8 mouse cellular contexts compared by ENCODE assay signal in the genomic region with DNA sequence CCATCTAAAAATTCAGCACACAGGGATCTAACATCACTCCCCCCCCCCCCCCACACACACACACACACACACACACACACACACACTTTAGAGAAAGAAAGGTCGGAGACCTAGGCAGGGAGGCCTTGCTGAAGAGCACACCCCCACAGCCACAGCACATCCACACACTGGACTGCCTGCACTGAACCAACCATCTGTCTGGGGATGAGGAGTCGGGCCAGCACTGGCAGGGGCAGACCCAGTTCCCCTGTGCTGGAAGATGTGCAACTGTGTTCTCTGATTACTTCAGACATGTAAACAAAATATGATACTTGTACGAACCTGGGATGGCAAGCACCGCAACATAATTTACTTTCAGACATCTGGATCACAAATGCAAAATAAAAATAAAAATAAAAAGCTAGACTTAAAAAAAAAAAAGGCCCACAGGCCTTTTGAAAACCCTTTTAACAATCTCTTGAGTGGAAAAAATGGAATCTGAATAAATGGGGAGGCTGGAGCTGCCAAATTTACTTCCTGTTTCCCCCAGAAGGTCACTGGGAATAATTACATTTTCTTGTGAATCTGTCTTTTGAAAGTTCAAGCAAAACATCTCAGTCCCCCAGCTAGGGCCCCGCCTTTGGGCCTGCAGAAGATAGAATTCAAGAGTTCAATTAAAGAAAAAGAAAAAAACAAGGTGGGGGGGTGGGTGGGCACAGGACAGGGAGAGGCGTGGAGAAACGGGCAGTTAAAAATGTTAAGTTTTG. TPM values are rescaled to one million over a fixed set of nuclear protein-coding genes. Genes with fewer than 3 reads are reported as not detected.
DNase-seq lines count a peak whose midpoint lies in the region; ATAC-seq and TF ChIP-seq lines count a peak whose summit lies in the region.

No protein-coding gene starts in this region.

- peak; percentile 29 for DNase-seq in kidney, adult 2 months
- DNase-seq in kidney, postnatal 25 days, result no peak
- DNase-seq in limb, embryonic 11.5 days (ENCODE audit: low spot score), result no peak
- DNase-seq in adrenal gland, adult 8-10 months, result no peak

- no peak for TF ChIP-seq POLR2A in kidney, adult 2 months (IDR thresholded peaks at IDR 0.05; ENCODE audit: low read depth, low read length)

- H3K27ac ChIP-seq in kidney, adult 2 months (ENCODE audit: insufficient read depth, low read depth, low read length), result peak overlapping the region; percentile 86
- peak overlapping the region; percentile 78 for H3K27ac ChIP-seq in brown adipose tissue, adult 24 weeks (replicated peaks; ENCODE audit: low read depth, low read length)
- H3K27ac ChIP-seq in forebrain, embryonic 12.5 days, result peak overlapping the region; percentile 90
- peak overlapping the region; percentile 70 for H3K27ac ChIP-seq in limb, embryonic 11.5 days (replicated peaks; ENCODE audit: low read depth, low read length)
- peak overlapping the region; percentile 87 for H3K27ac ChIP-seq in stomach, embryonic 14.5 days (ENCODE audit: low read length)

- no peaks in the 10 kb centered on the region for H3K9me3 ChIP-seq in forebrain, embryonic 12.5 days
- no peaks in the 10 kb centered on the region for H3K9me3 ChIP-seq in limb, embryonic 11.5 days (ENCODE audit: control insufficient read depth, low read length)
- H3K9me3 ChIP-seq in stomach, embryonic 14.5 days (ENCODE audit: control insufficient read depth, low read depth, low read length), result no peaks in the 10 kb centered on the region

- H3K4me2 ChIP-seq in forebrain, embryonic 12.5 days, result peak overlapping the region; percentile 81
- H3K4me2 ChIP-seq in limb, embryonic 11.5 days (ENCODE audit: low read depth, severe bottlenecking), result peak overlapping the region; percentile 37
- no peak overlapping the region for H3K4me2 ChIP-seq in stomach, embryonic 14.5 days (replicated peaks; ENCODE audit: low read depth, low read length)

- H3K9ac ChIP-seq in forebrain, embryonic 12.5 days, result peak overlapping the region; percentile 45
- no peak overlapping the region for H3K9ac ChIP-seq in limb, embryonic 11.5 days (ENCODE audit: low read length)
- no peak overlapping the region for H3K9ac ChIP-seq in stomach, embryonic 14.5 days (replicated peaks; ENCODE audit: low read depth, low read length)

- no peak for TF ChIP-seq CTCF in kidney, adult 2 months (conservative IDR thresholded peaks at IDR 0.05; ENCODE audit: insufficient read depth, insufficient read length, low read depth, low read length)

- no peaks in the 10 kb centered on the region for H3K27me3 ChIP-seq in kidney, adult 2 months (replicated peaks; ENCODE audit: control insufficient read depth, insufficient read depth, low read length)
- no peaks in the 10 kb centered on the region for H3K27me3 ChIP-seq in forebrain, embryonic 12.5 days
- H3K27me3 ChIP-seq in limb, embryonic 11.5 days (ENCODE audit: control insufficient read depth, insufficient read depth, low read length), result no peaks in the 10 kb centered on the region
- no peaks in the 10 kb centered on the region for H3K27me3 ChIP-seq in stomach, embryonic 14.5 days (ENCODE audit: control insufficient read depth, insufficient read depth, low read length)

- WGBS in kidney, adult 2 months, result 47% methylated on average over 7 of the region's 7 CpGs
- 33% methylated on average over 7 of the region's 7 CpGs for WGBS in forebrain, embryonic 12.5 days
- 46% methylated on average over 7 of the region's 7 CpGs for WGBS in limb, embryonic 11.5 days
- 36% methylated on average over 7 of the region's 7 CpGs for WGBS in stomach, embryonic 14.5 days

- no peaks in the 10 kb centered on the region for H3K36me3 ChIP-seq in kidney, adult 2 months (ENCODE audit: control insufficient read depth, insufficient read depth, low read length)
- H3K36me3 ChIP-seq in forebrain, embryonic 12.5 days (replicated peaks), result no peaks in the 10 kb centered on the region; the same call in 1 of the 2 replicates
- no peaks in the 10 kb centered on the region for H3K36me3 ChIP-seq in limb, embryonic 11.5 days (ENCODE audit: control insufficient read depth, insufficient read depth, low read length)
- no peaks in the 10 kb centered on the region for H3K36me3 ChIP-seq in stomach, embryonic 14.5 days (ENCODE audit: control insufficient read depth, insufficient read depth, low read length)

- peaks cover 49% of the 10 kb centered on the region for H3K4me1 ChIP-seq in kidney, adult 2 months (ENCODE audit: control insufficient read depth, insufficient read depth, low read length)
- H3K4me1 ChIP-seq in brown adipose tissue, adult 24 weeks (ENCODE audit: control insufficient read depth, insufficient read depth, insufficient read length, low read length), result peaks cover 56% of the 10 kb centered on the region
- H3K4me1 ChIP-seq in forebrain, embryonic 12.5 days, result peaks cover 72% of the 10 kb centered on the region
- peaks cover 47% of the 10 kb centered on the region for H3K4me1 ChIP-seq in limb, embryonic 11.5 days (ENCODE audit: control insufficient read depth, insufficient read depth, low read length)
- H3K4me1 ChIP-seq in stomach, embryonic 14.5 days (ENCODE audit: control insufficient read depth, insufficient read depth, low read length), result peaks cover 69% of the 10 kb centered on the region

- no peak overlapping the region for H3K4me3 ChIP-seq in kidney, adult 2 months (ENCODE audit: insufficient read depth, low read depth, low read length)
- no peak overlapping the region; the same call in 1 of the 2 replicates for H3K4me3 ChIP-seq in brown adipose tissue, adult 24 weeks (ENCODE audit: insufficient read depth, low read depth, low read length)
- 0 out of 2 replicates have a peak overlapping the region, but pooled peaks have one; percentile 11 for H3K4me3 ChIP-seq in forebrain, embryonic 12.5 days (replicated peaks)
- H3K4me3 ChIP-seq in limb, embryonic 11.5 days (ENCODE audit: low read depth, low read length), result no peak overlapping the region
- H3K4me3 ChIP-seq in stomach, embryonic 14.5 days (ENCODE audit: low read depth, low read length), result no peak overlapping the region

- ATAC-seq in forebrain, embryonic 12.5 days (ENCODE audit: low FRiP score), result no peak
- ATAC-seq in limb, embryonic 11.5 days (ENCODE audit: insufficient number of reproducible peaks, low FRiP score, low TSS enrichment, low read depth), result no peak
- ATAC-seq in stomach, embryonic 14.5 days (ENCODE audit: insufficient number of reproducible peaks, insufficient read depth, low FRiP score, low read depth), result 0 out of 2 replicates have a peak, but pooled peaks have one; percentile 21
- no peak for ATAC-seq in megakaryocyte-erythroid progenitor cell, adult 5-6 weeks (replicated peaks; ENCODE audit: low FRiP score, low TSS enrichment, poor library complexity, severe bottlenecking)

RNA-seq across cellular contexts. Expression of a gene that starts 5.5 kb away (rescaled TPM):
- 29.3 and 31.1 TPM in 2 replicates for polyA plus RNA-seq in kidney, adult 2 months (2012; rRNA removed)
- 44.1 and 50.2 TPM in 2 replicates for polyA plus RNA-seq in brown adipose tissue, adult 24 weeks (2012; ENCODE audit: insufficient read depth, insufficient read length, missing spikeins)
- 41.7 and 47.7 TPM in 2 replicates for polyA plus RNA-seq in forebrain, embryonic 12.5 days (2016; fragmentation: Nextera tagmentation; extraction: Ambion mirVana)
- 23.8 and 29.3 TPM in 2 replicates for polyA plus RNA-seq in limb, embryonic 11.5 days (2014; fragmentation: Nextera tagmentation; extraction: Ambion mirVana)
- 16.4 and 17.2 TPM in 2 replicates for polyA plus RNA-seq in stomach, embryonic 14.5 days (2014; fragmentation: Nextera tagmentation; extraction: Ambion mirVana)
- total RNA-seq in megakaryocyte-erythroid progenitor cell, adult 5-6 weeks (2014; fragmentation: Nextera tagmentation), result 47.0 and 61.6 TPM in 2 replicates
- total RNA-seq in megakaryocyte-erythroid progenitor cell, adult 5-6 weeks (2017), result 11.5 and 21.2 TPM in 2 replicates
- 100 to 1,000 TPM in 1 of 4 experiments, 10 to 100 TPM in 3; 84.3 to 115 (median 87.7) TPM for total RNA-seq in adrenal gland, adult 8-10 months (2022)

RNA-seq across cellular contexts. Expression of a gene that starts 44.2 kb away (rescaled TPM):
- polyA plus RNA-seq in kidney, adult 2 months (2012; rRNA removed), result 7.7 and 13.0 TPM in 2 replicates
- polyA plus RNA-seq in brown adipose tissue, adult 24 weeks (2012; ENCODE audit: insufficient read depth, insufficient read length, missing spikeins), result 28.0 and 35.9 TPM in 2 replicates
- polyA plus RNA-seq in forebrain, embryonic 12.5 days (2016; fragmentation: Nextera tagmentation; extraction: Ambion mirVana), result 93.6 and 93.7 TPM in 2 replicates
- 76.6 and 79.4 TPM in 2 replicates for polyA plus RNA-seq in limb, embryonic 11.5 days (2014; fragmentation: Nextera tagmentation; extraction: Ambion mirVana)
- 74.1 and 76.7 TPM in 2 replicates for polyA plus RNA-seq in stomach, embryonic 14.5 days (2014; fragmentation: Nextera tagmentation; extraction: Ambion mirVana)
- 23.3 and 40.6 TPM in 2 replicates for total RNA-seq in megakaryocyte-erythroid progenitor cell, adult 5-6 weeks (2014; fragmentation: Nextera tagmentation)
- 31.8 and 80.4 TPM in 2 replicates for total RNA-seq in megakaryocyte-erythroid progenitor cell, adult 5-6 weeks (2017)
- total RNA-seq in adrenal gland, adult 8-10 months (2022), result 10 to 100 TPM; 25.1 to 38.6 (median 32.1) TPM

RNA-seq across cellular contexts. Expression of a gene that starts 50.8 kb away (rescaled TPM):
- 15.7 and 17.9 TPM in 2 replicates for polyA plus RNA-seq in kidney, adult 2 months (2012; rRNA removed)
- 24.7 and 25.6 TPM in 2 replicates for polyA plus RNA-seq in brown adipose tissue, adult 24 weeks (2012; ENCODE audit: insufficient read depth, insufficient read length, missing spikeins)
- 37.2 and 38.7 TPM in 2 replicates for polyA plus RNA-seq in forebrain, embryonic 12.5 days (2016; fragmentation: Nextera tagmentation; extraction: Ambion mirVana)
- 40.7 and 41.3 TPM in 2 replicates for polyA plus RNA-seq in limb, embryonic 11.5 days (2014; fragmentation: Nextera tagmentation; extraction: Ambion mirVana)
- polyA plus RNA-seq in stomach, embryonic 14.5 days (2014; fragmentation: Nextera tagmentation; extraction: Ambion mirVana), result 38.0 and 41.4 TPM in 2 replicates
- total RNA-seq in megakaryocyte-erythroid progenitor cell, adult 5-6 weeks (2014; fragmentation: Nextera tagmentation), result 26.6 and 38.7 TPM in 2 replicates
- total RNA-seq in megakaryocyte-erythroid progenitor cell, adult 5-6 weeks (2017), result 24.3 and 35.7 TPM in 2 replicates
- total RNA-seq in adrenal gland, adult 8-10 months (2022), result 10 to 100 TPM; 30.5 to 39.6 (median 34.8) TPM
